Mouse (Mus musculus): ENCODE results near the gene Brwd3. TPM values are rescaled to one million over a fixed set of nuclear protein-coding genes. Genes with fewer than 3 reads are reported as not detected.

Gene Brwd3
- polyA plus RNA-seq, 1 experiment from 2014 or later = 7.1 TPM

GRCm38 (mm10) chrX:108704312-108704711, 129.9 kb downstream of the Brwd3 start:
- DNase-seq (ENCODE audit: low spot score) = no peak
- ATAC-seq (ENCODE audit: low FRiP score) = no peak
- no peaks in the 10 kb centered on the region for H3K9me3 ChIP-seq (ENCODE audit: control insufficient read depth, low read length)
- H3K36me3 ChIP-seq (ENCODE audit: control insufficient read depth, insufficient read depth, low read length) = no peaks in the 10 kb centered on the region
- no peak overlapping the region for H3K27ac ChIP-seq (ENCODE audit: low read depth, low read length)
- no peaks in the 10 kb centered on the region for H3K27me3 ChIP-seq (ENCODE audit: control insufficient read depth, insufficient read depth, low read length)
- H3K4me2 ChIP-seq (replicated peaks; ENCODE audit: low read depth, low read length) = no peak overlapping the region
- H3K4me3 ChIP-seq (ENCODE audit: low read depth, low read length) = no peak overlapping the region
- H3K9ac ChIP-seq (ENCODE audit: low read depth, low read length) = no peak overlapping the region
- 56% methylated on average over 2 of the region's 2 CpGs for WGBS
- H3K4me1 ChIP-seq (replicated peaks; ENCODE audit: control insufficient read depth, insufficient read depth, low read length) = no peaks in the 10 kb centered on the region

Other genes with a start within 250 kb of the Brwd3 start
- gene Gm379, start 169.5 kb downstream of the Brwd3 start, polyA plus RNA-seq (2014; fragmentation: Nextera tagmentation; extraction: Ambion mirVana) = not detected in 2 replicates
- 21.0 and 26.3 TPM in 2 replicates for gene Hmgn5, start 179.0 kb upstream of the Brwd3 start, polyA plus RNA-seq (2014; fragmentation: Nextera tagmentation; extraction: Ambion mirVana)